In genomic region chr5:112660924-112661431, GRCm38 (mm10) we compare ENCODE assay signal across 9 mouse cellular contexts.
DNase-seq lines count a peak whose midpoint lies in the region; ATAC-seq and TF ChIP-seq lines count a peak whose summit lies in the region.
"Had no signal": no experiment of that assay in that cellular context is flagged by ENCODE, and none has a peak within 500 bp of the region (broad histone marks: within the 10 kb centered on the region; RNA-seq: fewer than 3 reads in every experiment).

No protein-coding gene starts in this region.

- no peak overlapping the region for H3K4me3 ChIP-seq in neural tube, embryonic 11.5 days (ENCODE audit: low read depth, low read length)
- H3K4me3 ChIP-seq in forebrain, embryonic 11.5 days (ENCODE audit: low read depth, low read length) = no peak overlapping the region
- H3K4me3 ChIP-seq in limb, embryonic 14.5 days (replicated peaks; ENCODE audit: low read length) = no peak overlapping the region
- H3K4me3 ChIP-seq: liver, embryonic 15.5 days had no signal

- no peak overlapping the region for H3K4me2 ChIP-seq in neural tube, embryonic 11.5 days (ENCODE audit: low read depth)
- peak overlapping the region; percentile 15; the same call in 1 of the 2 replicates for H3K4me2 ChIP-seq in forebrain, embryonic 11.5 days (ENCODE audit: low read depth, low read length, severe bottlenecking)
- no peak overlapping the region for H3K4me2 ChIP-seq in limb, embryonic 14.5 days (replicated peaks; ENCODE audit: low read depth, low read length, severe bottlenecking)
- H3K4me2 ChIP-seq: liver, embryonic 15.5 days had no signal

- H3K27ac ChIP-seq in neural tube, embryonic 11.5 days (ENCODE audit: low read depth, low read length) = no peak overlapping the region
- H3K27ac ChIP-seq in forebrain, embryonic 11.5 days (ENCODE audit: low read depth, low read length) = peak overlapping the region; percentile 54
- H3K27ac ChIP-seq in limb, embryonic 14.5 days (replicated peaks; ENCODE audit: low read depth, low read length) = no peak overlapping the region
- H3K27ac ChIP-seq: liver, embryonic 15.5 days had no signal

- peak; percentile 43 for DNase-seq in neural tube, embryonic 11.5 days (ENCODE audit: low spot score)
- DNase-seq in neural tube, embryonic 10.5 days (ENCODE audit: extremely low spot score, low spot score) = no peak
- peak; percentile 80 for DNase-seq in forebrain, embryonic 11.5 days (ENCODE audit: low spot score)
- DNase-seq in limb, embryonic 14.5 days (ENCODE audit: low spot score) = peak; percentile 25
- no peak for DNase-seq in right cerebral cortex, postnatal 25 days
- no peak for DNase-seq in testis, postnatal 14 days (ENCODE audit: low spot score)
- DNase-seq in frontal cortex, postnatal 10 days (ENCODE audit: low spot score in 2 of 2) = no peak
- DNase-seq: right cerebral cortex, postnatal 4 days had no signal

- no peaks in the 10 kb centered on the region for H3K27me3 ChIP-seq in neural tube, embryonic 11.5 days (ENCODE audit: control insufficient read depth, insufficient read depth, low read length)
- H3K27me3 ChIP-seq in forebrain, embryonic 11.5 days (ENCODE audit: control insufficient read depth, insufficient read depth, low read length) = no peaks in the 10 kb centered on the region
- H3K27me3 ChIP-seq in limb, embryonic 14.5 days (ENCODE audit: control insufficient read depth, insufficient read depth, low read length) = peaks cover 3% of the 10 kb centered on the region; the same call in 1 of the 2 replicates

- H3K9ac ChIP-seq in neural tube, embryonic 11.5 days (ENCODE audit: low read length) = no peak overlapping the region
- H3K9ac ChIP-seq in forebrain, embryonic 11.5 days (ENCODE audit: low read length) = no peak overlapping the region
- no peak overlapping the region for H3K9ac ChIP-seq in limb, embryonic 14.5 days (ENCODE audit: low read depth, low read length, severe bottlenecking)
- H3K9ac ChIP-seq: liver, embryonic 15.5 days had no signal

- 36% methylated on average over 10 of the region's 10 CpGs for WGBS in neural tube, embryonic 11.5 days
- 22% methylated on average over 10 of the region's 10 CpGs for WGBS in forebrain, embryonic 11.5 days
- WGBS in limb, embryonic 14.5 days = 24% methylated on average over 10 of the region's 10 CpGs

- no peaks in the 10 kb centered on the region for H3K9me3 ChIP-seq in neural tube, embryonic 11.5 days (ENCODE audit: control insufficient read depth, low read length)
- no peaks in the 10 kb centered on the region for H3K9me3 ChIP-seq in forebrain, embryonic 11.5 days (ENCODE audit: control insufficient read depth, low read length)
- no peaks in the 10 kb centered on the region for H3K9me3 ChIP-seq in limb, embryonic 14.5 days (ENCODE audit: control insufficient read depth, low read length)
- H3K9me3 ChIP-seq: liver, embryonic 15.5 days had no signal

- no peaks in the 10 kb centered on the region for H3K36me3 ChIP-seq in neural tube, embryonic 11.5 days (ENCODE audit: control insufficient read depth, insufficient read depth, low read length)
- H3K36me3 ChIP-seq in forebrain, embryonic 11.5 days (ENCODE audit: control insufficient read depth, insufficient read depth, low read length) = no peaks in the 10 kb centered on the region
- no peaks in the 10 kb centered on the region for H3K36me3 ChIP-seq in limb, embryonic 14.5 days (ENCODE audit: control insufficient read depth, insufficient read depth, low read length)
- H3K36me3 ChIP-seq: liver, embryonic 15.5 days had no signal

- peaks cover 10% of the 10 kb centered on the region for H3K4me1 ChIP-seq in neural tube, embryonic 11.5 days (ENCODE audit: control insufficient read depth, insufficient read depth, low read length)
- H3K4me1 ChIP-seq in forebrain, embryonic 11.5 days (replicated peaks; ENCODE audit: control insufficient read depth, insufficient read depth, low read length) = peaks cover 20% of the 10 kb centered on the region
- H3K4me1 ChIP-seq in limb, embryonic 14.5 days (ENCODE audit: control insufficient read depth, insufficient read depth, low read length) = peaks cover 3% of the 10 kb centered on the region; the same call in 1 of the 2 replicates
- H3K4me1 ChIP-seq: liver, embryonic 15.5 days had no signal

- TF ChIP-seq POLR2A in limb, embryonic 14.5 days (IDR thresholded peaks at IDR 0.05; ENCODE audit: borderline replicate concordance, extremely low read depth, insufficient read depth, insufficient read length) = no peak

- ATAC-seq in neural tube, embryonic 11.5 days (ENCODE audit: insufficient read depth, low FRiP score, low TSS enrichment) = no peak
- ATAC-seq in forebrain, embryonic 11.5 days (replicated peaks; ENCODE audit: low FRiP score) = peak; percentile 67
- no peak for ATAC-seq in limb, embryonic 14.5 days (ENCODE audit: low FRiP score, low read depth)

Comparison
In these comparisons a context has a peak if more than half of its experiments do, and no peak if none do; other contexts are left out.
1. DNase-seq: peak in neural tube, embryonic 11.5 days (single experiment), forebrain, embryonic 11.5 days (single experiment) and limb, embryonic 14.5 days (single experiment); none in neural tube, embryonic 10.5 days (single experiment), right cerebral cortex, postnatal 25 days (single experiment), testis, postnatal 14 days (single experiment) and frontal cortex, postnatal 10 days (0 of 2).